Mouse (Mus musculus): ENCODE data around the gene Cabs1. TPM values are rescaled to one million over a fixed set of nuclear protein-coding genes. Genes with fewer than 3 reads are reported as not detected.

Cabs1 gene
- not detected in 2 replicates for polyA plus RNA-seq (2011; ENCODE audit: insufficient read depth, insufficient read length, low replicate concordance, missing spikeins)

GRCm38 (mm10) chr5:87979139-87979538 lies at the start of gene Cabs1:
Cabs1 (plus strand) TSS chr5:87979439.
- Histone ChIP-seq H3K4me3 (replicated peaks; ENCODE audit: control insufficient read depth, low read depth, low read length) (no peak within 1 kb of the TSS), H3K27ac (ENCODE audit: control insufficient read depth, insufficient read depth, low read depth, low read length, poor library complexity) (no peak within 1 kb of the TSS), H3K4me1 (ENCODE audit: control insufficient read depth, insufficient read depth, low read length) (no peaks in the 10 kb centered on the region)
- 81% methylated on average over 3 of the region's 3 CpGs for WGBS
- no peak for TF ChIP-seq POLR2A (IDR thresholded peaks at IDR 0.05; ENCODE audit: borderline replicate concordance, control insufficient read depth, low read depth, low read length)
- TF ChIP-seq CTCF (IDR thresholded peaks at IDR 0.05; ENCODE audit: control insufficient read depth, insufficient read depth, low read length): no peak

DNA sequence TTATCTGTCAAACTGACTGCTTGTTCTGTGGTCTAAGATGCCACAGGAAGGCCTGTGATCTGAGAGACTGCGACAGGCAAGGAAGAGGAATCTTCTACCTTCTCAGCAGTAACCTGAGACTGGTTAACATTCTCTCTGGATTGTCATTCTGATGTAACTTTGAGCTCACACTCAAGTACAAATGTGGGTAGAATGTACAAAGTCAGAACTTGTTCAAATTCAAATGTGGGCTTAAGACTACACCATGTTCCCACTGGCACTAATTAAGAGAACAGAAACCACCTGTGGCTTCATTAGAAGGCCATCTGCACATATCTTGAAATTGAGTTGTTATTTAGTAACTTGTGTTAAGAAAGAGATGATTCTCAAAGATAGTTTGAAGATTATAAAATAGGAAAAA lies 47.6 kb upstream of the Cabs1 start:
- TF ChIP-seq POLR2A (IDR thresholded peaks at IDR 0.05; ENCODE audit: borderline replicate concordance, control insufficient read depth, low read depth, low read length): no peak
- no peak for TF ChIP-seq CTCF (IDR thresholded peaks at IDR 0.05; ENCODE audit: control insufficient read depth, insufficient read depth, low read length)
- WGBS: 60% methylated on average over 1 of the region's 1 CpGs
- Histone ChIP-seq H3K4me1 (ENCODE audit: control insufficient read depth, insufficient read depth, low read length) (no peaks in the 10 kb centered on the region), H3K4me3 (replicated peaks; ENCODE audit: control insufficient read depth, low read depth, low read length) (no peak overlapping the region), H3K27ac (ENCODE audit: control insufficient read depth, insufficient read depth, low read depth, low read length, poor library complexity) (no peak overlapping the region)

DNA sequence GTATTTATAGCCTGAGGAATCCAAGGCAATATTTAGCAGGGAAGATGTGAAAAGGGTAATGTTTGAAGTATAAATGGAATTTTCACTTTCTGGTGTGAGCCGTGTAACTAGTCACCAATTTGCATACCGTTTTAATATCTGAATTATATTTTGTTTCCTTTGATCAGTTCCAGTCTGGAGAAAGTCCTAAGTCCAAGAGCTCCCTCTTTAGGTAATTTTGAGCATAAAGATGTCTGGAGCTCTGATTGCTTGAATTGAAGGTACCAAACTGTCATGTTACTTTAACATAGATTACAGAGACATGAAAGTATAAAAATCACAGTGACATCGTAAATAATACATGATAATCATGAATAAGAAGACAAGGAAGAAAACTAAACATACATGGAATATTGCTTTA lies 38.5 kb upstream of the Cabs1 start:
- TF ChIP-seq CTCF (IDR thresholded peaks at IDR 0.05; ENCODE audit: control insufficient read depth, insufficient read depth, low read length): no peak
- TF ChIP-seq POLR2A (IDR thresholded peaks at IDR 0.05; ENCODE audit: borderline replicate concordance, control insufficient read depth, low read depth, low read length): no peak
- Histone ChIP-seq H3K4me1 (ENCODE audit: control insufficient read depth, insufficient read depth, low read length) (no peaks in the 10 kb centered on the region), H3K27ac (ENCODE audit: control insufficient read depth, insufficient read depth, low read depth, low read length, poor library complexity) (no peak overlapping the region), H3K4me3 (replicated peaks; ENCODE audit: control insufficient read depth, low read depth, low read length) (no peak overlapping the region)
- 39% methylated on average over 3 of the region's 3 CpGs for WGBS

GRCm38 (mm10) chr5:87942515-87942914 lies 36.7 kb upstream of the Cabs1 start:
- no peaks in the 10 kb centered on the region for H3K4me1 ChIP-seq (ENCODE audit: control insufficient read depth, insufficient read depth, low read length)
- TF ChIP-seq POLR2A (IDR thresholded peaks at IDR 0.05; ENCODE audit: borderline replicate concordance, control insufficient read depth, low read depth, low read length): no peak
- TF ChIP-seq CTCF (IDR thresholded peaks at IDR 0.05; ENCODE audit: control insufficient read depth, insufficient read depth, low read length): no peak
- H3K27ac ChIP-seq (ENCODE audit: control insufficient read depth, insufficient read depth, low read depth, low read length, poor library complexity): no peak overlapping the region
- H3K4me3 ChIP-seq (replicated peaks; ENCODE audit: control insufficient read depth, low read depth, low read length): no peak overlapping the region

- Histone ChIP-seq H3K4me1 (ENCODE audit: control insufficient read depth, insufficient read depth, low read length) (no peaks in the 10 kb centered on the region), H3K27ac (ENCODE audit: control insufficient read depth, insufficient read depth, low read depth, low read length, poor library complexity) (no peak overlapping the region), H3K4me3 (replicated peaks; ENCODE audit: control insufficient read depth, low read depth, low read length) (no peak overlapping the region)
- no peak for TF ChIP-seq POLR2A (IDR thresholded peaks at IDR 0.05; ENCODE audit: borderline replicate concordance, control insufficient read depth, low read depth, low read length)
- no peak for TF ChIP-seq CTCF (IDR thresholded peaks at IDR 0.05; ENCODE audit: control insufficient read depth, insufficient read depth, low read length)
These were observed 27.4 kb upstream of the Cabs1 start for GRCm38 (mm10) chr5:87951836-87952235.

DNA sequence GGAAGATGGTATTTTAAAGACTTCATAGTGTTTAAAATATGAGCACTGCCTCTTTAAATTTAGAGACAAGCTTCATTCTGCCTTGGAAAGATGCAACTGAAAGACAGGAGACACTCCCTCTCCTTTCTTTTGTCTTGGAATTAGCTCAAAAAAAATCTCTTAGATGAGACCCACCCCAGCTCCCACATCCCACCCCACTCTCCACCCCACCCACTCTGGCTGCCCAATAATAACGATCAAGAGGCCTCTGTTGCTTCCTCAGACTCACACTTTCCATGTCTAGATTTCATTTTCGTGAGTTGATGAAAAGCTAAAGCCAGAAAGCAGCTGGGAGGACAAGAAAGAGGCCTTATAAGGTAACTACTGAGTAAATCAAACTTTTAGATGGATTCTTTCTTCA lies 10.0 kb upstream of the Cabs1 start, which contains the start of the genes 2310003L06Rik and Gm28434:
TSS of gene 2310003L06Rik (plus strand) at position 259 of the 400 bp plus-strand sequence.
TSS of gene Gm28434 (plus strand) at position 317 of the 400 bp plus-strand sequence.
- Histone ChIP-seq H3K4me3 (replicated peaks; ENCODE audit: control insufficient read depth, low read depth, low read length) (no peak within 1 kb of the TSS), H3K27ac (ENCODE audit: control insufficient read depth, insufficient read depth, low read depth, low read length, poor library complexity) (no peak within 1 kb of the TSS), H3K4me1 (ENCODE audit: control insufficient read depth, insufficient read depth, low read length) (no peaks in the 10 kb centered on the region)
- TF ChIP-seq POLR2A (IDR thresholded peaks at IDR 0.05; ENCODE audit: borderline replicate concordance, control insufficient read depth, low read depth, low read length): no peak
- TF ChIP-seq CTCF (IDR thresholded peaks at IDR 0.05; ENCODE audit: control insufficient read depth, insufficient read depth, low read length): no peak
- 46% methylated on average over 2 of the region's 2 CpGs for whole genome bisulfite sequencing

DNA sequence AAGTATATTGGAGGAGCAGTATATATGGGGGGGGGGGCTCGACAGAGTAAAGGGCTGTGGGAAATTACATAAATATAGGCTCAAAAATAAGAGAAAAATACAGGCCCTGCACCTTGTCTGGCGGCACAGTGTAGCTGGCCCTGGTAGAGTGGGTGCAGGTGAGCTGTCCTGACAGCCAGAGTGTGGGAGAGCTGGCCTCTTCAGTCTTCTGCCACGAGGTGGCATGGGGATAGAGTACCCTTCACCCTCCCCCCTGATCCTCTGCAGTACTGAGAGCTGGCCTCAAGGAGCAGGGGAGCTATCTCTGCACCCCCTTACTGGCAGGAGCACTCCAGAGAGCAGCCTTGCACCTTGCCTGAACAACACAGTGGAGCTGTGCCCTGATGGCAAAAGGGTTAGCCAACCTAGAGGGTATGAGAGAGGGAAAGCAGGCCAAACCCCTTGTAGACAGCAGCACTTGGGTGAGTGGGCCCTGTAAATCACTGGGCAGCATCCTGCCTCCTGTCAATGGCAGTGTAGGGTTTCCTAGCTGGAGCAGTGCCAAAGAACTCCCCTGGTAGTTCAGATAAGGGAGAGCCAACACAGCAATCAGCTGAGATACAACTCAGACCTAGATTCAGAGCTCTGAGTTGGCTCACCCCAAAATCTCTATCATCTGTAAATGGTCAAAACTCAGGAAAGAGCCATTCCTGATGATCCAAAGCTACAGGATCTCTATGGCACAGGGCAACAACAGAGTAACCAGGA lies 3.4 kb downstream of the Cabs1 start:
- no peak overlapping the region for H3K27ac ChIP-seq (ENCODE audit: control insufficient read depth, insufficient read depth, low read depth, low read length, poor library complexity)
- no peaks in the 10 kb centered on the region for H3K4me1 ChIP-seq (ENCODE audit: control insufficient read depth, insufficient read depth, low read length)
- 45% methylated on average over 3 of the region's 3 CpGs for WGBS
- H3K4me3 ChIP-seq (replicated peaks; ENCODE audit: control insufficient read depth, low read depth, low read length): no peak overlapping the region
- TF ChIP-seq CTCF (IDR thresholded peaks at IDR 0.05; ENCODE audit: control insufficient read depth, insufficient read depth, low read length) (no peak), POLR2A (IDR thresholded peaks at IDR 0.05; ENCODE audit: borderline replicate concordance, control insufficient read depth, low read depth, low read length) (no peak)

DNA sequence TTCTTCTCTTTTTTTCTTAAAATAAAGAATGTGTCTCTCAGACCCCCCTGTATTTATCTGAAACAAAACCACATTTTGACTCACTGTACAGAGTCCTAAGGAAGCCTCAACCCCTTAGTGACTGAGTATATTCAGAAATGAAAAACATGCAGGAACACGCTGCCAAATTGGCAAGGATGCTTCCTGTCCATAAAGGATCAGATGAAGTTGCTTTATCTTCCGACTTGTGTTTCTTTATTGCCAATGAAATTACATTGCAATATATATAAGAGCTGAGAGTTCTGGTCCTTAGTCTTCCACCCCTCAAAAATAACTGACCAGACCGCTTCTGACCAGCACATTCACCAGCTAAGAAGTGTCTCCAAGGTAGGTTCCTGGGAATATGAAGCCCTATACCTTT lies 23.0 kb downstream of the Cabs1 start, which contains the start of gene Smr3a:
TSS of gene Smr3a (plus strand) at position 301 of the 400 bp plus-strand sequence.
- H3K4me3 ChIP-seq (replicated peaks; ENCODE audit: control insufficient read depth, low read depth, low read length): no peak within 1 kb of the TSS
- WGBS: 72% methylated on average over 3 of the region's 3 CpGs
- TF ChIP-seq POLR2A (IDR thresholded peaks at IDR 0.05; ENCODE audit: borderline replicate concordance, control insufficient read depth, low read depth, low read length): no peak
- TF ChIP-seq CTCF (IDR thresholded peaks at IDR 0.05; ENCODE audit: control insufficient read depth, insufficient read depth, low read length): no peak
- H3K27ac ChIP-seq (ENCODE audit: control insufficient read depth, insufficient read depth, low read depth, low read length, poor library complexity): no peak within 1 kb of the TSS
- H3K4me1 ChIP-seq (ENCODE audit: control insufficient read depth, insufficient read depth, low read length): no peaks in the 10 kb centered on the region

Data from bone marrow, adult 2 months (tissue).